Mouse (Mus musculus) brain, embryonic 14.5 days (tissue): ENCODE measurements around the gene Batf2.

Experiments used
- CTCF ChIP-seq: fragments of 200-500 bp; IDR thresholded peaks from 2 replicates; pipeline ENCODE4 v1.5.1; 2012; ENCODE audit warnings: inconsistent platforms, mild to moderate bottlenecking, moderate library complexity, borderline replicate concordance; ENCODE audit not compliant: insufficient read depth, insufficient read length; ENCODE audit errors: extremely low read depth
- POLR2A ChIP-seq: fragments of 200-500 bp; IDR thresholded peaks from 2 replicates; pipeline ENCODE4 v1.6.1; 2012; ENCODE audit warnings: mild to moderate bottlenecking, inconsistent platforms, borderline replicate concordance; ENCODE audit not compliant: poor library complexity, insufficient read depth, insufficient read length, severe bottlenecking; ENCODE audit errors: extremely low read depth

DNA sequence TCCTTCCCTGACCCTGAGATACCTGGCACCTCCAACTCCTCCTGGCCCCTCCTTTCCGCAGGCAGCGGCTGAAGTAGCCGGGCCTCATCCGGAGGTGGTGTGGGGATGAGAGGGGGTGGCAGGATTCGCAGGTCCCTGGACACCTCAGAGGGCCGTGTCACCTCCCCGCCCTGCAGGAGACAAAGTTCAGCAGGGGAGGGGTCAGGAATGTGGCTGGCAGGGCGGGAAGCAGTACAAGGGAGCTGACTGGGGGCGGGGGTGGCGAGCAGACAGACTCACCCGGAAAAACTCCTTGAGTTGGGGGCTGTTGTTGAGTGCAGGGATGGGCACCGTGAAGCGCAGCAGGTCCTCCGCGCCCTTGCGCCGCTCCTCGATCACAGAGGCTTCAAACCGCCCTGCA lies 19.0 kb upstream of the Batf2 start:
- no peak for TF ChIP-seq CTCF
- no peak for TF ChIP-seq POLR2A
